Mouse (Mus musculus): ENCODE results near the gene Arhgef10l. TPM values are rescaled to one million over a fixed set of nuclear protein-coding genes. Genes with fewer than 3 reads are reported as not detected.
"Not testable (repeated sequence)": the region's sequence is repeated elsewhere in the genome, so short reads cannot be mapped to it uniquely, and the experiment has no call there.

The Arhgef10l gene
- total and polyA plus RNA-seq, 2 experiments, result 17.7 to 69.9 TPM

- no peaks in the 10 kb centered on the region for H3K27me3 ChIP-seq (ENCODE audit: control insufficient read depth, insufficient read depth, low read length)
- no peak overlapping the region for H3K9ac ChIP-seq (ENCODE audit: low read depth, low read length)
- no peak overlapping the region for H3K27ac ChIP-seq (replicated peaks; ENCODE audit: insufficient read depth, low read depth, low read length)
- TF ChIP-seq CTCF (IDR thresholded peaks at IDR 0.05; ENCODE audit: low read depth, low read length), result no peak
- no peak for TF ChIP-seq POLR2A (IDR thresholded peaks at IDR 0.05; ENCODE audit: extremely low read depth, insufficient read depth, low read length)
- H3K79me2 ChIP-seq (ENCODE audit: control insufficient read depth, insufficient read depth, low read length), result no peaks in the 10 kb centered on the region
- no peaks in the 10 kb centered on the region for H3K4me1 ChIP-seq (ENCODE audit: control insufficient read depth, insufficient read depth, low read length)
- peaks cover 15% of the 10 kb centered on the region; the same call in 1 of the 2 replicates for H3K36me3 ChIP-seq (ENCODE audit: control insufficient read depth, insufficient read depth, low read length)
- H3K4me3 ChIP-seq (ENCODE audit: insufficient read depth, low read depth, low read length), result no peak overlapping the region
- 95% methylated on average over 11 of the region's 11 CpGs for WGBS
- no peak for DNase-seq (ENCODE audit: extremely low read depth, low read depth, low spot score)
Measured at GRCm38 (mm10) chr4:140567911-140568480, 97.8 kb downstream of the Arhgef10l start.

GRCm38 (mm10) chr4:140566785-140567184 lies 99.0 kb downstream of the Arhgef10l start:
- Histone ChIP-seq H3K79me2 (ENCODE audit: control insufficient read depth, insufficient read depth, low read length) (no peaks in the 10 kb centered on the region), H3K27me3 (ENCODE audit: control insufficient read depth, insufficient read depth, low read length) (no peaks in the 10 kb centered on the region), H3K9ac (ENCODE audit: low read depth, low read length) (no peak overlapping the region), H3K4me3 (ENCODE audit: insufficient read depth, low read depth, low read length) (no peak overlapping the region), H3K4me1 (ENCODE audit: control insufficient read depth, insufficient read depth, low read length) (no peaks in the 10 kb centered on the region), H3K27ac (replicated peaks; ENCODE audit: insufficient read depth, low read depth, low read length) (no peak overlapping the region), H3K36me3 (ENCODE audit: control insufficient read depth, insufficient read depth, low read length) (peaks cover 25% of the 10 kb centered on the region)
- DNase-seq (ENCODE audit: extremely low read depth, low read depth, low spot score), result no peak
- 93% methylated on average over 14 of the region's 14 CpGs for WGBS
- TF ChIP-seq POLR2A (IDR thresholded peaks at IDR 0.05; ENCODE audit: extremely low read depth, insufficient read depth, low read length), result no peak
- no peak for TF ChIP-seq CTCF (IDR thresholded peaks at IDR 0.05; ENCODE audit: low read depth, low read length)

- not testable (repeated sequence) for H3K79me2 ChIP-seq (ENCODE audit: control insufficient read depth, insufficient read depth, low read length); H3K9ac ChIP-seq (ENCODE audit: low read depth, low read length); H3K4me1 ChIP-seq (ENCODE audit: control insufficient read depth, insufficient read depth, low read length); H3K27ac ChIP-seq (replicated peaks; ENCODE audit: insufficient read depth, low read depth, low read length); H3K27me3 ChIP-seq (ENCODE audit: control insufficient read depth, insufficient read depth, low read length); H3K4me3 ChIP-seq (ENCODE audit: insufficient read depth, low read depth, low read length); DNase-seq (ENCODE audit: extremely low read depth, low read depth, low spot score)
- H3K36me3 ChIP-seq (ENCODE audit: control insufficient read depth, insufficient read depth, low read length), result peaks cover 27% of the 10 kb centered on the region
- 100% methylated on average over 1 of the region's 1 CpGs for WGBS
Measured at GRCm38 (mm10) chr4:140564459-140564858, 101.4 kb downstream of the Arhgef10l start.

- WGBS, result 84% methylated on average over 10 of the region's 10 CpGs
- H3K27me3 ChIP-seq (ENCODE audit: control insufficient read depth, insufficient read depth, low read length), result no peaks in the 10 kb centered on the region
- DNase-seq (ENCODE audit: extremely low read depth, low read depth, low spot score), result no peak
- no peak overlapping the region for H3K4me3 ChIP-seq (ENCODE audit: insufficient read depth, low read depth, low read length)
- no peak overlapping the region for H3K27ac ChIP-seq (replicated peaks; ENCODE audit: insufficient read depth, low read depth, low read length)
- no peaks in the 10 kb centered on the region for H3K79me2 ChIP-seq (ENCODE audit: control insufficient read depth, insufficient read depth, low read length)
- no peak overlapping the region for H3K9ac ChIP-seq (ENCODE audit: low read depth, low read length)
- peaks cover 20% of the 10 kb centered on the region for H3K36me3 ChIP-seq (ENCODE audit: control insufficient read depth, insufficient read depth, low read length)
- H3K4me1 ChIP-seq (ENCODE audit: control insufficient read depth, insufficient read depth, low read length), result no peaks in the 10 kb centered on the region
- no peak for TF ChIP-seq CTCF (IDR thresholded peaks at IDR 0.05; ENCODE audit: low read depth, low read length)
- no peak for TF ChIP-seq POLR2A (IDR thresholded peaks at IDR 0.05; ENCODE audit: extremely low read depth, insufficient read depth, low read length)
Measured at GRCm38 (mm10) chr4:140562461-140563178, 103.2 kb downstream of the Arhgef10l start.

GRCm38 (mm10) chr4:140561744-140562143 lies 104.1 kb downstream of the Arhgef10l start:
- WGBS, result 100% methylated on average over 3 of the region's 3 CpGs

GRCm38 (mm10) chr4:140559862-140560261 lies 106.0 kb downstream of the Arhgef10l start:
- TF ChIP-seq POLR2A (IDR thresholded peaks at IDR 0.05; ENCODE audit: extremely low read depth, insufficient read depth, low read length) (no peak), CTCF (IDR thresholded peaks at IDR 0.05; ENCODE audit: low read depth, low read length) (peak; percentile 59)
- DNase-seq (ENCODE audit: extremely low read depth, low read depth, low spot score), result no peak
- Histone ChIP-seq H3K79me2 (ENCODE audit: control insufficient read depth, insufficient read depth, low read length) (no peaks in the 10 kb centered on the region), H3K27me3 (ENCODE audit: control insufficient read depth, insufficient read depth, low read length) (no peaks in the 10 kb centered on the region), H3K27ac (replicated peaks; ENCODE audit: insufficient read depth, low read depth, low read length) (no peak overlapping the region), H3K4me3 (ENCODE audit: insufficient read depth, low read depth, low read length) (no peak overlapping the region), H3K9ac (ENCODE audit: low read depth, low read length) (no peak overlapping the region), H3K4me1 (ENCODE audit: control insufficient read depth, insufficient read depth, low read length) (no peaks in the 10 kb centered on the region), H3K36me3 (ENCODE audit: control insufficient read depth, insufficient read depth, low read length) (peaks cover 12% of the 10 kb centered on the region)
- 83% methylated on average over 4 of the region's 4 CpGs for WGBS

More at GRCm38 (mm10) chr4:140561744-140562143, 104.1 kb downstream of the Arhgef10l start:
- TF ChIP-seq POLR2A (IDR thresholded peaks at IDR 0.05; ENCODE audit: extremely low read depth, insufficient read depth, low read length) (no peak), CTCF (IDR thresholded peaks at IDR 0.05; ENCODE audit: low read depth, low read length) (peak; percentile 33; the same call in 1 of the 2 replicates)
- H3K4me1 ChIP-seq (ENCODE audit: control insufficient read depth, insufficient read depth, low read length), result no peaks in the 10 kb centered on the region
- H3K9ac ChIP-seq (ENCODE audit: low read depth, low read length), result no peak overlapping the region
- H3K36me3 ChIP-seq (ENCODE audit: control insufficient read depth, insufficient read depth, low read length), result peaks cover 18% of the 10 kb centered on the region
- H3K27ac ChIP-seq (replicated peaks; ENCODE audit: insufficient read depth, low read depth, low read length), result no peak overlapping the region
- no peak overlapping the region for H3K4me3 ChIP-seq (ENCODE audit: insufficient read depth, low read depth, low read length)
- no peaks in the 10 kb centered on the region for H3K79me2 ChIP-seq (ENCODE audit: control insufficient read depth, insufficient read depth, low read length)
- DNase-seq (ENCODE audit: extremely low read depth, low read depth, low spot score), result no peak
- no peaks in the 10 kb centered on the region for H3K27me3 ChIP-seq (ENCODE audit: control insufficient read depth, insufficient read depth, low read length)

Measured in liver, adult 2 months (tissue).